Mouse (Mus musculus) layer of hippocampus, postnatal 25 days (tissue): Measurements from ENCODE around the gene Slc25a3. TPM values are rescaled to one million over a fixed set of nuclear protein-coding genes. Genes with fewer than 3 reads are reported as not detected.

ENCODE experiments used
- DNase-seq, 2 experiments: peaks; one replicate each; pipeline ENCODE4 v3.0.0; 2022; ENCODE audit warnings: mixed read lengths in 2 of 2, low spot score in 1 of 2; ENCODE audit errors: extremely low spot score in 1 of 2
- total RNA-seq, 2 experiments: library from RNA; stranded (reverse); gene quantifications; 2 replicates each; pipeline ENCODE4 v1.2.3; 2021

Gene Slc25a3
- total RNA-seq, 2 experiments from 2014 or later = 500 to 552 TPM

DNA sequence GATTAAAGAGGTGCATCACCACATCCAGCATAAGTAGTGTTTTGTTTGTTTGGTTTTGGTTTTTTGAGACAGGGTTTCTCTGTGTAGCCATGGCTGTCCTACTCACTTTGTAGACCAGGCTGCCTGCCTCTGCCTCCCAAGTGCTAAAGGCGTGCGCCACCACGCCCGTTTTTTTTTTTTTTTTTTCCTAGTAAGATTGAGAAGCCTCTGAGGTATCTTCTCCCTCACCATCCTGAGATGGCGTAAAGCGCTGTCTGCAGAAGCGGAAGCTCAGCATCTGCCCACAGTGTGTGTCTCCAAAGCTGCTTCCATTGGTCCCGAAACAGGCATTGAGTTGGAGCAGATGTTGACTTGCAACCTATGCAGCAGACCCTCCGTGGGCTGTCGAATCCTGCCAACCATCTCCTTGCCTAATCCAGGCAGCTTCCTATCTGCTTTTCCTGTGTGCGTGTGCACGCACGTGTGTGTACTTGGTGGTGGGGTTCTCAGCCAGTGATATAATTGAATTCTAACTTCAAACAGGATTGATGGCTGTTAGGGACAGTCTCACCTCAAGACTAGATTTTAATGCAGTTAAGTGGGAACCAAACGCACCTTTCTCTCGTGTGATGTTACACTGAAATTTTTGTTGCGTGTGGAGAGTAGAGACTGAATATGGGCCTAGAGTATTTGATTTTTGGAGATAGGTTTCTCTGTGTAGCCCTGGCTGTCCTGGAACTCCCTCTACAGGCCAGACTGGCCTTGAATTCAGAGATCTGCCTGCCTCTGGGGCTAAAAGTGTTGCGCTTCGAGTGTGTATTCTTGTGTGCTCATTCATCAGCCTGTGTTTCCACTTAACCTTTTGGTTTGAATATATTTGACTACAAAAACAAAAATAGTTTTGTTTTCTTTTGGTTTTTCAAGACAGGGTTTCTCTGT, 19.7 kb upstream of the Slc25a3 start:
- no peak for DNase-seq

DNA sequence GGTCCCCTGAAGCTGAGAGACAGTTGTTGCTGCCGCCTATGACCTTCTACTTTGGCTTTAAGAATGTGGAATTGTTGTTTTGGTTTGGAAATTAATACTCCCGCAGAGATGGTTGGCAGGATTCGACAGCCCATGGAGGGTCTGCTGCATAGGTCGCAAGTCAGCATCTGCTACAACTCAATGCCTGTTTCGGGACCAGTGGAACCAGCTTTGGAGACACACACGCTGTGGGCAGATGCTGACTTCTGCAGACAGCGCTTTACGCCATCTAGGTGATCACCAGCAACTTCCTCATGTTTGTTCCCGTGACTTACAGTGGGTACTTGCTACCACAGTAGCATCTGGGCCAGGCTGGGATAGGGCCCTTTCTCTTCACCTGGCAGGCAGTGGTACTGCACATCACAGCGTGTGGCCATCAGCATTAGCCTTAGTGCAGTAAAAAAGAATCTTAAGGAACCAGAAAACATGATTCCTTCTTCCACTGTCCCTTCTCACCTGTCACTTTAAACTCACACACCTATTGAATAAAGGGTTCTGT, 18.9 kb upstream of the Slc25a3 start:
- no peak for DNase-seq

DNA sequence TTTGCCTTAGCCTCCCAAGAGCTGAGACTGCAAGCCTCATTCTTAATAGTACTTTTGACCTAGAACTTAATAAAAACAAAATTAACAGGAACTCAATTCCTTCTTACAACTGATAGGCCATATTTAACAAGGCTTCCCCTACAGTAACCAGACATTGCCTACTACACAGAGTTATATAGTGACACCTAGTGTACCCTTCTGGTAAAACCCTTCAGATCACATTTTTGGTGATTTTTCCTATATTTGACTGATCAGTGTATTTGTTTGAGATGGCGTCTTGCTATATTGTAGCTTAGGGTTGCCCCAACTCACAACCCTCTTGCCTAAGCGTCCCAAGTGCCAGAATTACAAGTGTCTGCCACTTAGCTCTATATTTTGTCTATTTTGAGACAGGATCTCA, 17.7 kb upstream of the Slc25a3 start:
- DNase-seq = no peak

DNA sequence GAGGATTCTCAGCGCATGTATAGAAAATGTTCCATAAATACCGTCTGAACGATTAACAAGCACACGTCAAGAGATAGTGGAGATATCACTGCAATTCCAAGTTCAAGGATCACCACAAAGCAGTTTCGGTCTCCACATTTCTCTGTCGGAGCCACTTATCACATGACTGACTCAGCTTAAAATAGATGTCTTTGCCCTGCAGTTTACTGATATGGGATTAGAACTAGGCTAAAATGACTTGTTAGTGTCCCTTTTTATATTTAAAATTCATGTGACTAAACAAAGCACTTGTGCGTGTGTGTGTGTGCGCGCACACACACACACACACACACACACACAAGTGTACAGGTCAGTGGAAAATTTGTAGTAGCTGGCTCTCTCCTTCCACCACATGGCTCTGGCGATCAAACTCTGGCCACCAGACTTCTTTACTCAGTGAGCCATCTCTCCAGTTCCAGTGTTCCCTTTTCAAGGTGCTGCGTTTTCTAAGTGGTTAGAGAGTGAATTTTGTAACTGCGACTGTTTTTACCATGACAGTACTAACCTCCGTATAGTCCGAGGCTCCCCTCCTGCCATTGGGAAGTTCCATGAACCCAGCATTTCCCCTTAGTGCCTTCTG, 15.4 kb upstream of the Slc25a3 start:
- DNase-seq = no peak

DNA sequence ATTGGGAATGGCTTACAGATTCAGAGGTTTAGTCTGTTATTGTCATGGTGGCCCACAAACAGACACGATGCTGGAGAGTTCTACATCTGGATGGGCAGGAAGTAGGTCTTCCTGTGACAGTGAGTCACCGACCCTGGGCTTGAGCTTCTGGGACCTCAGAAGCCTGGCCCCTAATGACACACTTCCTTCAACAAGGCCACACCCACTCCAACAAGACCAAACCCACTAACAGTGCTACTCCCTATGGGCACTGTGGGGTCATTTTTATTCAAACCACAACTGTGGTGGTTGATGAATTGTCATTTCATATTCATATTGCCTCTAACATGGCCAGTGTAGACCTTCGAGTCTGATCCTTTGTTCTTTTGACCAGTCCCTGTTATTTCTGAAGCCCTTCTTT, 14.5 kb upstream of the Slc25a3 start:
- no peak for DNase-seq

DNA sequence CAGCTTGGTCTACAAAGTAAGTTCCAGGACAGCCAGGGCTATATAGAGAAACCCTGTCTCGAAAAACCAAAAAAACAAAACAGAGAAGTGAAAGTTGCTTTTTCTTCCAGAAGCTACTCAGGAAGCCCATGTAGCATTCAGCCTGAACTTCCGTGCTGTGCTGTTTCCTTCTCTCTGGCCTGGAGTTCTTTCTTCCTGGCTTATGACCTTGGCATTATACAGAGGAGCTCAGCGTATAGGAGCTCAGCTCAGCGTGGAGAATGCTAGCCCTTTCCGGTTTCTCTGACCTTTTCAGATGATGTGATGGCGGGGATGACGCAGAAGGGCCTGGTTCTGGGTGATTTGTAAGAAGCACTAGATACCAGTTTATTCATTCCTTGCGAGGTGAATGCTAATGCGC, 13.5 kb upstream of the Slc25a3 start:
- DNase-seq = no peak

DNA sequence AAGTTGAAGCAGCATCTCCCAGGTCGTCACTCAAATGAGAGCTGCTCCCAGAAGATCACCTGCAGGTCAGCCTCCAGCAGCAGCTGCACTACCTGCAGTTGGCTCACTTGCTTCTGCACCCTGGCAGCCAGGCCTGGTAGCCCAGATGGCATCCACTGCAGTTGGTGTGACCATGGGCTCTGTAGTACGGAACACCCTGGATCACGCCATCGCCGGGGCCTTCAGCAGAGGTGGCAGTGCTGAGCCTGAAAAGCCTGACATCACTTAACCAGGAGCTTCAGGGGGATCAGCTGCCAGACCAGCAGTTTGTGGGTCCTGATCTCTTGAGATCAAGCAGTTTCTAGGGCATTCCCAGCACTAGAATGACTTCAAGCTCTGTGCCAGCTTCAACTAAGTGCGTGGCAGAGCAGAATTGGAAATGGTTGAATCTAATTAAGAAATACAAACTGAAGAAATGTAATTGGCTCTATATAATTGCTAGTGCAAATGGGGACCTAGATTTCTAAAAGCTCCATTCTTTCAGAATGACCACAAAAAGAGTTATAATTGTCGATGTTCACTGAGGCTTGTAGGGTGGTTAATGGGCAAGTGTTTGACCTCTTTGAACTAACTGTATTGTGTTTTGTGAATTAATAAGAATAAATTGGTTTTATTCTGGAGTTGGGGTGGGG, 11.6 kb upstream of the Slc25a3 start:
- DNase-seq = no peak

DNA sequence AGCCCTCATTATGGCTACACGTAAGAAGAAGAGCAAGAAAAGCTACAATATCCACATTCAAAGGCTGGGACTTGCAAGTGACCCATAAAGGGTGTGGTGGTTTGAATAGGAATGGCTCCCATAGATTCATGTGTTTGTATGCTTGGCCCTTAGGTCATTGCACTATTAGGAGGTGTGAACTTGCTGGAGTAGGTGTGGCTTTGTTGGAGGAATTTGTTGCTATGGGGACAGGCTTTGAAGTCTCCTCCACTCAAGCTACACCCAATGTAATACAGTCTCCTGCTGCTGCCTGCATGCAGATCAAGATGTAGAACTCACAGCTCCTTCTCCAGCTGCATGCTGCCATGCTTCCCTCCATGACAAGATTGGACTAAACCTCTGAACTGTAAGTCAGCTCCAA, 7.7 kb upstream of the Slc25a3 start:
- DNase-seq = no peak

DNA sequence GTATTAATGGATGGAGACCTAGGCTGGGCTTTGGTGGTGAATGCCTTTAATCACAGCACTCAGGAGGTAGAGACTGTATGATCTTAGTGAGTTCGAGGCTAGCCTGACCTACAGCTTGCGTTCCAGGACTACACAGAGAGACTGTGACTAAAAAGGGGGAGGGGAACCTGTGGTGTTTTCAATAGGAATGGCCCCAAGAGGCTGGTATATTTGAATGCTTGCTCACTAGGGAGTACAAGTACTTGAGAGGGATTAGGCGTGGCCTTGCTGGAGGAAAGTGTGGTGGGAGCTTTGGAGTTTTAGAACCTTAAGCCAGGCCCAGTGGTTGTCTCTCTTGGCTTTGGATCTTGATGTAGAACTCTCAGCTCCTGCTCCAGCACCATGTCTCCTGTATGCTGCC, 6.9 kb upstream of the Slc25a3 start:
- DNase-seq = no peak

DNA sequence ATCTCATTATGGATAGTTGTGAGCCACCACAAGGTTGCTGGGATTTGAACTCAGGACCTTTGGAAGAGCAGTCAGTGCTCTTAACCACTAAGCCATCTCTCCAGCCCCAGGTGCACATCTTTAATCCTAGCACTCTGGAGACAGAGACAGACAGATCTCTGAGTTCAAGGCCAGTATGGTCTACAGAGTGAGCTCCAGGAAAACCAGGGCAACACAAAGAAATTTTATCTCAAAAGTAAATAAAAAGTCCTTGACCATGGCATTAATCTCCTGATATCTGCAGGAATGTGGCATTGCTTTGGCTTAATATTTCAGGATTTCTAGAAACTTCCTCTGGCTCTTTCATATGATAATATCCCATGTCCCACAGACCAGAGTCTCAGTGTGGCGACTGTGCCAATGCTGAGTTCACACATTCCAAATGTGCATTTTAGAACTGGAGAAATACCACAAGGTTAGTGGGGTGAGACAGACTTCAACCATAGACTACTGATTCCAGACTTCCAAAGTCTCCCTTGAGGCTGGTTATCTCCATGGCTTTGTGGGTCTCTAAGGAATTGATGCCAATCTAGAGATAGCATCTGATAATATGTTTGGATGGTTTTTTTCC, 4.8 kb upstream of the Slc25a3 start:
- no peak for DNase-seq

DNA sequence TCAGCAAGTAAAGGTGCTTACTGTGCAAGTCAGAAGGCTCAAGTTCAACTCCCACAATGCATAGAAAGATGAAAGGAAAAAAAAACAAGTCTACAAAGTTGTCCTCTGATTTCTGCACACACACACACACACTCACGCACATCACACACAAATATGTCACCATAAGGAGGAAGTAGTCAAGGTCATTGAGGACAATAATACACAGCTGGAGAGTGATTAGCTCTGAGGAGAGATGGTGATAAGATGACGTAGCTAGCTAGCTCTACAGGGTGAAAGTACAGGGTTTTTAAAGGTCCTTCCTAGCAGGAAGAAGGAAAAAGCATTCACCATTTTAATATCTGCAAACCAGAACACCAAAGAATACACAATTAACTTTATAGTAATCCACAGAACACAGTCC, 3.5 kb upstream of the Slc25a3 start:
- no peak for DNase-seq

DNA sequence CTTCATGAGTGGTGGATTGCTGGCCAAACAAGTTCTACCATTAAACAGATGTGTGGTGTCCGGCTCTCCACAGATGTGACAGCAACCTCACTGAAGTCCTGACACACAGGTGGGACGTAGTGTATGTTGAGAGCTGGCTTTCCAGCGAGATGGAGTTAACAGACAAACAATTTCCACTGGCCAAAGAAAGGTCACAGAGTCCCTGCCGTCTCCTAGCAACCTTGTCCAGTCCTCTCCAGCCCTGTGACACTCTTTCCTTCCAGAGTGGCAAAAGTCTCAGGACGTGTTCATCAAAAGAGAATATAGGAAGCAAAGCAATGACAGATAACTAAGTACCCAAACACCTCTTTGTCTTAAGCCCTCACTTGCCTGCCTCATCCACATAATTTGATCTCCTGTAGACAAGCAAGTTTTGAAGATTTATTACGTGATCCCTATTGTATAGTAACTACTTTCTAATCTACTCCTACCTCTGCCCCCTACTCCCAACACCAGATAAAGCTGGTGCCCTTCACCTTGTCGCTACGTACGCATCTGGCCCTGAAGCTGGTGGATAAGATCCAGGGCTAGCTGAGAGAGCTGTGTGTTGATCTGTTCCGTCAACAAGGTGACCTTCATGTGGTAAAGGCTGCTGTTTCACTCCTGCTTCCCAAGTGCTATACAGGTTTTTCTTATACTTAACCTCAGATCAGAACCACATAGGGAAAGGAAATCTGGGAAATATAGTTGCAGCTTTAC, 2.9 kb upstream of the Slc25a3 start:
- DNase-seq = no peak

DNA sequence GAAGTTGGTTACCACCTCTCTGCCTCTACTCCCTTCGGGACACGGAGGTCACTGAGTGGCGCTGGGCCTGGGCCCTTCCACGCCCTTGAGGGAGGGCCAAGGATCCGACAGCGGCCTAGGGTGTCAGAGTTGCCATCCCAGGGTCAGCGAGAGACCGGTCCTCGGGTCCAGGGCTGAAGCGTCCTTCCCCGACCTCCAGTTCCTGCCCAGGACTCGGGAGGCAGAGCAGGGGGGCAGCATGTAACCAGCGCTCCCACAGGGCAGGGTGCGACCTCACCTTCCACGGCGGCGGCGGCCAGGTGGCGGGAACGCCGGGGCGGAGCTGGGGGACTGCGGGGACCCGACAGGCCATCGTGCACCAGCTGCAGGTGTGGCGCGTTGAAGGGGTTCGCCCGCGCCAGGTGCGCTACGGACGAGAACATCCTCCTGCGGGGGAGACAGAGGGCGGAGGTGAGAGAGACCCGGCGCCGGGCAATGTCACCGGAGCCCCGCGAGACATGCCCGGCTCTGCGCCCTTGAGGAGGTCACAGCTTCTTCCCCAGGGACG, 505 bp downstream of the Slc25a3 start:
- no peak for DNase-seq

DNA sequence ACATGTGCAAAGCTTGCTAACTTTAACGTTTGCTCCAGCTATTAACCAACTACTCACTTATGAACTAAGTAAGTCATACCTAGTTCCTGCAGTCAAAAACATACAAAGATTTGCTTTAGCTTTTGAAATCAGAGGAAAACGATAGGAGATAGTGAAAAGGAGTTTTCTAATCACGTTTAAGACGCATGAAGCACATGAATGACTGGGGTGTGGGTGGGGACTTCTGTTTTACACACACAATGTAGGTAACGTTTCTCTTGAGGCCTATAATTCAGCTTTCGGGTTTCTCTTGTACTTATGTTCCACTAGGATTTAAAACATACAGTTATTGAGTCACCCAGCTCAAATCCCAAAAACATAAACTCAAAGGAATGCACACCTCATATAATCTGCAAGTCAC, 1.2 kb downstream of the Slc25a3 start:
- no peak for DNase-seq

DNA sequence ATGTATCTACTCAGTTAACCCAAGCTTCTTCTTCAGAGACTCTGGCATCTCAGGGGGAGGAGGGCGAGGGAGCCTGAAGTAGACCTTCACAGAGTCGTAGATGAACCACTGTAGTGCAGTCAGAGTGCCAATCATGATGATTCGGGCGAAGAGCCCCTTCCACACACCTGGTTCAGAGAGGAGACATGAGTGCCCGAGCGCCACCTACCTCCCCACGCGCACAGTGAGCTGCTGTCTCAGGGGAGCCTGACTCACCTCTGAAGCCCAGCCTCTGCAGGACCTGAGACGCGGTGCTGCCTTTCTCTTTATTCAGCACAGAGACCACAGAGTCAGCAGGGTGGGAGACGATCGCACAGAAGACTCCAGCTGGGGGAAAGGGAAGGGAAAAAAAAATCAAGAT, 6.9 kb downstream of the Slc25a3 start:
- no peak for DNase-seq

DNA sequence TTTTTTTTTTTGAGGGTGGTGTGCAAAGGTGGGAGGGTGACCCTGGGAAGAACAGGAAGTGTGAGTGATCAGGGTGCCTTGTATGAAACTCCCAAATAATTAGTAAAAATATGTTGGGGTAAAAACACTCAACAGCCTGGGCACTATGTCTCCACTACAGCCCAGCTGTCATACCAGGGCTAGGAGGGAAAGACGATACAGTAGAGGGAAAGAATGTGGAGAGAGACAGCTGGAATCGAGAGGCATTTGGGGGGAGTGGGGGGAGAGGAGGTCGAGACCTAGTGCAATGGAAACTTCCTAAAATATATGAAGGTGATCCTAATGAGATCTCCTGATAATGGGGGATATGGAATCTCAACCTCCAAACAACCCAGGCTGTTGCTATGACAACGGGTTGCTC, 14.0 kb downstream of the Slc25a3 start:
- DNase-seq = no peak

DNA sequence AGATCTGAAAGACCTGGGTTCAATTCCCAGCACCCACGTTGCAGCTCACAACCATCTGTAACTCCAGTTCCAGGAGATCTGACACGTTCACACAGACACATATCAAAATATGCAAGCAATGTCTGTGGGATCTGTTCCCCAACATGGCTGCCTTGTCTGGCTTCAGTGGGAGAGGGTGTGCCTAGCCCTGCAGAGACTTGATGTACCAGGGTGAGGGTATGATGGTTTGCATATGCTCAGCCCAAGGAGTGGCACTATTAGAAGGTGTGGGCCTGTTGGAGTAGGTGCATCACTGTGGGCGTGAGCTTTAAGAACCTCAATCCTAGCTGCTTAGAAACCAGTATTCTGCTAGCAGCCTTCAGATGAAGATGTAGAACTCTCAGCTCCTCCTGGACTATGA, 17.9 kb downstream of the Slc25a3 start:
- no peak for DNase-seq

DNA sequence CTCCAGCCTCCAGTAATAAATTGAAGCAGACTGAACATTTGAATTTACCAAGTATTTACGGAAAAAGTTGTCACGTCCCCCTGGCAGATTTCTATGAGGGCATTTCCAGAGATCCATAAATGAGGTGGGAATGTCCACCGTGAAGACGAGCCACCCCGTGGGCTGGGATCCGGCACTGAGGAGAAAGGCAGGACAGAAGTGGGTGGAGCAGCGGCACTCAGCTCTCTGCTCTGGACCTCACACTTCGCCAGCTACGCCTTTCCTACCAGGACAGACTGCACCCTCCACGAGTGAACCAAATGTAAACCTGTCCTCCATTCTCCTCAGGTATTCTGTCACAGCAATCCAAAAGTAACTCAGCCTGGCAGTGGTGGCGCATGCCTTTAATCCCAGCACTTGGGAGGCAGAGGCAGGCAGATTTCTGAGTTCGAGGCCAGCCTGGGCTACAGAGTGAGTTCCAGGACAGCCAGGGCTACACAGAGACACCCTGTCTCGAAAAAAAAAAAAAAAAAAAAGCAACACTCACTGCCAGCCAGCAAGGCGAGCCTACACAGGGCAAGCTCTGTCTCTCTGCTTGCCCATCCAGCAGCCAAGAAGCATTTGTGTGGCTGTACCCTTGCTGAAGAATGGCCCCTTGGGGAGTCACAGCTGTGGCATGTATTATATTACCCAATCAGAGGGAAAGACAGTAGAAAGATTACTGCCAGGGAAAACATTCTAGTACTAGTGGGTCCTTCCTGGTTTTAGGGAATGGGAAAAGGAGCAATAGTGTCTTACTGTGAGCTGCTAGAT, 20.9 kb downstream of the Slc25a3 start:
- no peak for DNase-seq

DNA sequence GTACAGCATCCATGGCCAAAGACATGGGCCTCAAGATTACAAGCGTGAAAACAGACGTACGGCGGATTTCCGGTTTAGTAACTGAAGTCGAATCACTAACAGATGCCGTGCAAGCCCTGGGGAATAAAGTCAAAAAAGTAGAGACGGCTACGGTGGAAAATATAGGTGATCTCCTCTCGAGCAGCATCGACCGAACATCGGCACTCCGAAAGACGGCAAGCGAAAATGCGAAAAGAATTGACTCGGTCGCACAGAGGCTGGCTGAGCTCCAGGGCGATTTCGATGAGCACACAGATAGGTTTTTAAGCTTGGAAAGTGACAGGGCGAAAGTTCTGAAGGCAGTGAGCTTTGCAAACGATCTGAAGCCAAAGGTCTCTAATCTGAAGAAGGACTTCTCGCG, 21.9 kb downstream of the Slc25a3 start:
- no peak for DNase-seq
